Mouse (Mus musculus) cerebellum, adult (tissue): ENCODE measurements around the gene Lipo2.
A peak's percentile ranks its signal among the peaks of the same experiment; 100 is the strongest.
"Not testable (repeated sequence)": the region's sequence is repeated elsewhere in the genome, so short reads cannot be mapped to it uniquely, and the experiment has no call there.

Experiments
- ATAC-seq: cut with Nextera tagmentation; 2 replicates; pipeline ENCODE4 v1.9.2; 2017; ENCODE audit warnings: mild to moderate bottlenecking, moderate library complexity, mixed read lengths; ENCODE audit not compliant: insufficient number of reproducible peaks, low FRiP score, low TSS enrichment

Gene Lipo2

GRCm38 (mm10) chr19:33751259-33751658 is at the start of gene Lipo2:
Gene Lipo2 (minus strand): TSS chr19:33751359.
- ATAC-seq, result not testable (repeated sequence)

DNA sequence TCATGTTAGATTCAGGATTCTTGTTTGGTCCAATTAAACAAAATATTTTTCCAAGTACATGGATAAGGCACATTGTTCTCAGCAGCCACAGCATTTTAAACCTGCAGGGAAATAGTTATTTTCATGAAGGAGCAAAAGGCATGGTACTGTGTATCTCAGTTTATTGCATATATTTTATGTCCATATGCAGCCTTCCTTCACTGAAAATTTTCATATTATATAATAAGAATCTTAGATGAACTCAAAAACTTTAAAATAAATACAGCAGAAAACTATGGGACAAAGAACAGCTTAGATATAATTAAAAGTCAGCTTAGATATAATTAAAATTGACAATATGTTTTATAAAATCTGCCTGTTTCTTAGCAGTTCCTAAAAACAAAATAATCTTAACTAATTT is 36.2 kb upstream of the Lipo2 start, which contains the start of gene Lipo1:
Gene Lipo1 (minus strand): TSS at position 101 of the 400 bp plus-strand sequence.
- ATAC-seq, result not testable (repeated sequence)

- ATAC-seq, result no peak
These were observed 35.6 kb upstream of the Lipo2 start for GRCm38 (mm10) chr19:33786576-33787277.

DNA sequence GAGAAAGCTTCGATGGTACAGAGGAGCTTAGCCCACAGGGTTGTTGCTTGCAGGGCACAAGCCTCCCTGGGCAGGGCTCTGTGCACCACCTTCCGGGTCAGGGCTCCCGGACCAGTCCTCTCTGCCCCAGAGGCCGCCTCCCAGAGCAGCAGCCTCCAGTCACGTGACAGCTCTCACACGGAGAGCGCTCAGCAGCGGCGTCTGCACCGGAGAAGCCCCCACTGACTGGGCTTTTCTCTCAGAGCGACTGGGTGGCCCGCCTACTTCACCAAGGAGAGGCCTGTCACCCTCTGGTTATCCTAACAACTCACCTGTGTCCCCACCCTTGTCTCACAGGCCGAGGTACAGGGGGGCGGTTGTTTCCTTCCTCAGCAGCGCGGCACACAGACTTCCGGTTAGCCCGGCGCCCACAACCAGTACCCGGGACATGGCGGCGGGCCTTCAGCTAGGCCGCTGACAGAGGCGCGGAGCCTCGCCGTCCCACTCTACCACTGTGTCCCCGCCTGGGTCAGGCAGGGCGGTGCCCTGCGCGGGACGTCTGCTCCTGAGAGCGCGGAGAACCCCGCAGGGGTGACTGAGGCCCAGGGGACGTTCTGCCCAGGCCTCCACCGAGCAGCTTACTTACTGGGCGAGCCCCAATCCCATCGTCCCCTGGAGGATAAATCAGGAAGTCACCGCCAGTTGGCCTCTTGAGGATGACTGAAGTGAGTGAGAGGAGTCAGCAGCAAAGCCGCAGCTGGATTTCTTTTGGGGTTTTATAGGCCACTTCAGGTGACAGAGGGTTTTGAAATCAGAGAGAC is 10.3 kb upstream of the Lipo2 start, which contains the start of gene Lipo3:
Gene Lipo3 (minus strand): TSS at position 665 of the 800 bp plus-strand sequence.
- peak; percentile 95 for ATAC-seq
